Mouse (Mus musculus) neural tube, embryonic 13.5 days (tissue): ENCODE measurements around the gene 1190002N15Rik. TPM values are rescaled to one million over a fixed set of nuclear protein-coding genes. Genes with fewer than 3 reads are reported as not detected.

Experiments used
- ATAC-seq: fragments of 200-750 bp; cut with Nextera tagmentation; 2 replicates; pipeline ENCODE4 v1.8.0; 2017; ENCODE audit warnings: low read depth, mild to moderate bottlenecking, moderate TSS enrichment, moderate library complexity
- H3K27ac ChIP-seq: fragments of 300-500 bp; sonication (generic); replicated peaks from 2 replicates; pipeline ENCODE4 v1.5.1; 2015; ENCODE audit warnings: moderate library complexity, mild to moderate bottlenecking, inconsistent platforms
- H3K27me3 ChIP-seq: fragments of 300-500 bp; sonication (generic); 2 replicates; pipeline ENCODE4 v1.6.1; 2015; ENCODE audit warnings: mild to moderate bottlenecking, inconsistent platforms
- H3K36me3 ChIP-seq: fragments of 300-500 bp; sonication (generic); 2 replicates; pipeline ENCODE4 v1.6.1; 2015; ENCODE audit warnings: mild to moderate bottlenecking, inconsistent platforms
- H3K4me1 ChIP-seq: fragments of 300-500 bp; sonication (generic); replicated peaks from 2 replicates; pipeline ENCODE4 v1.6.1; 2015; ENCODE audit warnings: inconsistent platforms
- H3K4me2 ChIP-seq: fragments of 300-500 bp; sonication (generic); 2 replicates; pipeline ENCODE4 v1.6.1; 2015; ENCODE audit warnings: inconsistent platforms, mild to moderate bottlenecking, moderate library complexity
- H3K4me3 ChIP-seq: fragments of 300-500 bp; sonication (generic); 2 replicates; pipeline ENCODE4 v1.5.1; 2015; ENCODE audit warnings: mild to moderate bottlenecking, inconsistent platforms
- H3K9ac ChIP-seq: fragments of 300-500 bp; sonication (generic); 2 replicates; pipeline ENCODE4 v1.6.1; 2015; ENCODE audit warnings: moderate library complexity, mild to moderate bottlenecking, inconsistent platforms
- H3K9me3 ChIP-seq: fragments of 300-500 bp; sonication (generic); 2 replicates; pipeline ENCODE4 v1.6.1; 2016; ENCODE audit warnings: inconsistent platforms
- WGBS: fragments of 180-500 bp; shearing (Covaris S2); methylation state at CpG from one replicate; pipeline ENCODE4 v1.1.7; 2015; 5-methylcytosine and 5-hydroxymethylcytosine counted together
- polyA plus RNA-seq: library from polyadenylated mRNA; unstranded; fragments of >200 nt; fragmentation: Nextera tagmentation; extraction: Ambion mirVana; gene quantifications from 2 replicates; pipeline ENCODE4 v1.2.1, GENCODE M21; 2015

1190002N15Rik gene
- polyA plus RNA-seq, 1 experiment from 2014 or later: 13.9 TPM

- ATAC-seq: peak; percentile 77; the same call in 1 of the 2 replicates
- no peaks in the 10 kb centered on the region for H3K27me3 ChIP-seq
- no peaks in the 10 kb centered on the region for H3K36me3 ChIP-seq
- WGBS: 59% methylated on average over 10 of the region's 10 CpGs
- H3K9me3 ChIP-seq: no peaks in the 10 kb centered on the region
- H3K4me3 ChIP-seq: no peak overlapping the region
- 0 out of 2 replicates have a peak overlapping the region, but pooled peaks have one; percentile 26 for H3K9ac ChIP-seq
- H3K4me2 ChIP-seq: no peak overlapping the region
- peak overlapping the region; percentile 54 for H3K27ac ChIP-seq
- H3K4me1 ChIP-seq: peaks cover 11% of the 10 kb centered on the region
These were observed 64.8 kb downstream of the 1190002N15Rik start for GRCm38 (mm10) chr9:94472963-94473582.

GRCm38 (mm10) chr9:94471485-94471884, 66.4 kb downstream of the 1190002N15Rik start:
- no peak overlapping the region for H3K4me2 ChIP-seq
- H3K27me3 ChIP-seq: no peaks in the 10 kb centered on the region
- no peak overlapping the region for H3K4me3 ChIP-seq

More at GRCm38 (mm10) chr9:94471485-94471884, 66.4 kb downstream of the 1190002N15Rik start:
- no peak for ATAC-seq
- no peaks in the 10 kb centered on the region for H3K9me3 ChIP-seq
- H3K9ac ChIP-seq: no peak overlapping the region
- no peaks in the 10 kb centered on the region for H3K36me3 ChIP-seq
- peaks cover 11% of the 10 kb centered on the region for H3K4me1 ChIP-seq
- H3K27ac ChIP-seq: no peak overlapping the region
- 56% methylated on average over 2 of the region's 2 CpGs for WGBS

Other genes with a start within 250 kb of the 1190002N15Rik start
- 13.2 and 13.9 TPM in 2 replicates for gene Slc9a9, start 131.8 kb upstream of the 1190002N15Rik start, polyA plus RNA-seq